Mouse (Mus musculus) right cerebral cortex, adult 18-20 months (tissue): ENCODE data around the gene Chrnb1.
A peak's percentile ranks its signal among the peaks of the same experiment; 100 is the strongest.

ENCODE experiments used
- DNase-seq: peaks from one replicate; pipeline ENCODE4 v3.0.0; 2022; ENCODE audit warnings: mixed read lengths

Gene Chrnb1

GRCm38 (mm10) chr11:69795168-69795982 is at the start of gene Chrnb1:
Gene Chrnb1 (minus strand): TSS chr11:69795943.
- peak; percentile 94 for DNase-seq

- DNase-seq: no peak
These were observed 43.0 kb upstream of the Chrnb1 start for GRCm38 (mm10) chr11:69838714-69839104.

- peak; percentile 98 for DNase-seq
These were observed 42.4 kb upstream of the Chrnb1 start, which contains the start of gene Tmem256 for GRCm38 (mm10) chr11:69837952-69838713. Gene Tmem256 (plus strand): TSS chr11:69838514.

- DNase-seq: no peak
These were observed 41.8 kb upstream of the Chrnb1 start, which contains the start of gene Nlgn2 for GRCm38 (mm10) chr11:69837604-69837951. Gene Nlgn2 (minus strand): TSS chr11:69837784.

GRCm38 (mm10) chr11:69836703-69837576 is 41.2 kb upstream of the Chrnb1 start:
- DNase-seq: peak; percentile 47

GRCm38 (mm10) chr11:69835966-69836335 is 40.2 kb upstream of the Chrnb1 start:
- DNase-seq: no peak

- DNase-seq: no peak
These were observed 39.7 kb upstream of the Chrnb1 start for GRCm38 (mm10) chr11:69835326-69835965.

GRCm38 (mm10) chr11:69834001-69834549 is 38.3 kb upstream of the Chrnb1 start:
- DNase-seq: peak; percentile 23

GRCm38 (mm10) chr11:69833554-69833953 is 37.8 kb upstream of the Chrnb1 start:
- no peak for DNase-seq

GRCm38 (mm10) chr11:69828832-69829231 is 33.1 kb upstream of the Chrnb1 start:
- no peak for DNase-seq

GRCm38 (mm10) chr11:69823456-69823855 is 27.7 kb upstream of the Chrnb1 start:
- DNase-seq: no peak

GRCm38 (mm10) chr11:69822080-69822479 is 26.3 kb upstream of the Chrnb1 start, which contains the start of gene Spem1:
Gene Spem1 (minus strand): TSS chr11:69822180.
- DNase-seq: no peak

- DNase-seq: no peak
These were observed 23.1 kb upstream of the Chrnb1 start for GRCm38 (mm10) chr11:69818871-69819270.

- DNase-seq: no peak
These were observed 22.6 kb upstream of the Chrnb1 start, which contains the start of gene Spem2 for GRCm38 (mm10) chr11:69818365-69818764. Gene Spem2 (minus strand): TSS chr11:69818465.

GRCm38 (mm10) chr11:69816520-69816919 is 20.8 kb upstream of the Chrnb1 start:
- no peak for DNase-seq

GRCm38 (mm10) chr11:69815155-69815554 is 19.4 kb upstream of the Chrnb1 start, which contains the start of gene Gm39566:
Gene Gm39566 (minus strand): TSS chr11:69815298.
- DNase-seq: no peak

GRCm38 (mm10) chr11:69810280-69810679 is 14.5 kb upstream of the Chrnb1 start:
- DNase-seq: no peak

- no peak for DNase-seq
These were observed 11.9 kb upstream of the Chrnb1 start for GRCm38 (mm10) chr11:69807641-69808040.

- no peak for DNase-seq
These were observed 10.6 kb upstream of the Chrnb1 start for GRCm38 (mm10) chr11:69806378-69806777.

- no peak for DNase-seq
These were observed 9.5 kb upstream of the Chrnb1 start, which contains the start of gene Tmem102 for GRCm38 (mm10) chr11:69804972-69805909. Gene Tmem102 (minus strand): TSS chr11:69805624.

GRCm38 (mm10) chr11:69804652-69804940 is 8.9 kb upstream of the Chrnb1 start:
- DNase-seq: no peak
